Mouse (Mus musculus) heart, embryonic 14.5 days (tissue): ENCODE data around the gene Rbbp6. TPM values are rescaled to one million over a fixed set of nuclear protein-coding genes. Genes with fewer than 3 reads are reported as not detected.
A peak's percentile ranks its signal among the peaks of the same experiment; 100 is the strongest.

Experiments used
- ATAC-seq: fragments of 200-750 bp; cut with Nextera tagmentation; 2 replicates; pipeline ENCODE4 v1.8.0; 2017; ENCODE audit warnings: low read depth, moderate TSS enrichment; ENCODE audit not compliant: insufficient number of reproducible peaks, insufficient read depth, low FRiP score
- H3K27ac ChIP-seq, 2 experiments: fragments of 200-500 bp in 1 of 2; fragments of 300-500 bp in 1 of 2; sonication (generic) in 1 of 2; replicated peaks in 1 of 2; 2 replicates each; pipeline ENCODE4 v1.5.1; 2012 to 2014; ENCODE audit warnings: low read depth in 2 of 2, low read length in 2 of 2, control low read depth in 1 of 2, mild to moderate bottlenecking in 1 of 2, mixed read lengths in 1 of 2; ENCODE audit not compliant: control insufficient read depth in 1 of 2, insufficient read depth in 1 of 2
- H3K27me3 ChIP-seq: fragments of 300-500 bp; sonication (generic); 2 replicates; pipeline ENCODE4 v1.6.1; 2014; ENCODE audit warnings: mild to moderate bottlenecking, low read length, control low read depth; ENCODE audit not compliant: control insufficient read depth, insufficient read depth
- H3K36me3 ChIP-seq: fragments of 300-500 bp; sonication (generic); 2 replicates; pipeline ENCODE4 v1.6.1; 2014; ENCODE audit warnings: mild to moderate bottlenecking, control low read depth, low read length, mixed read lengths; ENCODE audit not compliant: control insufficient read depth, insufficient read depth
- H3K4me1 ChIP-seq, 2 experiments: fragments of 200-500 bp in 1 of 2; fragments of 300-500 bp in 1 of 2; sonication (generic) in 1 of 2; 2 replicates each; pipeline ENCODE4 v1.6.1; 2012 to 2014; ENCODE audit warnings: low read length in 2 of 2, control low read depth in 1 of 2, mixed read lengths in 1 of 2; ENCODE audit not compliant: control insufficient read depth in 2 of 2, insufficient read depth in 2 of 2
- H3K4me2 ChIP-seq: fragments of 300-500 bp; sonication (generic); 2 replicates; pipeline ENCODE4 v1.6.1; 2014; ENCODE audit warnings: mild to moderate bottlenecking, low read length
- H3K4me3 ChIP-seq, 2 experiments: fragments of 200-500 bp in 1 of 2; fragments of 300-500 bp in 1 of 2; sonication (generic) in 1 of 2; 2 replicates each; pipeline ENCODE4 v1.5.1; 2012 to 2014; ENCODE audit warnings: low read length in 2 of 2, mild to moderate bottlenecking in 2 of 2, control low read depth in 1 of 2, low read depth in 1 of 2, moderate library complexity in 1 of 2; ENCODE audit not compliant: control insufficient read depth in 1 of 2, insufficient read depth in 1 of 2
- H3K9ac ChIP-seq: fragments of 300-500 bp; sonication (generic); 2 replicates; pipeline ENCODE4 v1.6.1; 2014; ENCODE audit warnings: mild to moderate bottlenecking, low read length
- H3K9me3 ChIP-seq: fragments of 300-500 bp; sonication (generic); 2 replicates; pipeline ENCODE4 v1.6.1; 2016; ENCODE audit warnings: low read length, control low read depth; ENCODE audit not compliant: control insufficient read depth
- WGBS: fragments of 180-500 bp; shearing (Covaris S2); extraction: QIAGEN DNeasy Blood & Tissue Kit; methylation state at CpG from one replicate; pipeline ENCODE4 v1.1.7; 2014; 5-methylcytosine and 5-hydroxymethylcytosine counted together
- polyA plus RNA-seq: library from polyadenylated mRNA; unstranded; fragments of >200 nt; fragmentation: Nextera tagmentation; extraction: Ambion mirVana; gene quantifications from 2 replicates; pipeline ENCODE4 v1.2.1, GENCODE M21; 2014

The Rbbp6 gene
- polyA plus RNA-seq, 1 experiment from 2014 or later: 23.8 TPM

GRCm38 (mm10) chr7:123030295-123030694 is 64.8 kb downstream of the Rbbp6 start:
- H3K9me3 ChIP-seq: peaks cover 3% of the 10 kb centered on the region; the same call in 1 of the 2 replicates
- ATAC-seq: no peak
- 26% methylated on average over 13 of the region's 13 CpGs for WGBS
- H3K36me3 ChIP-seq: no peaks in the 10 kb centered on the region
- H3K27ac ChIP-seq: no peak overlapping the region
- no peaks in the 10 kb centered on the region for H3K27me3 ChIP-seq
- H3K4me3 ChIP-seq: peak overlapping the region; percentile 38 to 42
- peaks cover 5 to 8% of the 10 kb centered on the region in 2 experiments for H3K4me1 ChIP-seq
- H3K4me2 ChIP-seq: peak overlapping the region; percentile 90
- H3K9ac ChIP-seq: peak overlapping the region; percentile 64

GRCm38 (mm10) chr7:123030709-123031181 is 65.3 kb downstream of the Rbbp6 start:
- WGBS: 2% methylated on average over 20 of the region's 21 CpGs
- Histone ChIP-seq H3K4me1 (peaks cover 5 to 8% of the 10 kb centered on the region in 2 experiments), H3K4me3 (peak overlapping the region; percentile 38 to 42), H3K36me3 (no peaks in the 10 kb centered on the region), H3K9me3 (peaks cover 3% of the 10 kb centered on the region; the same call in 1 of the 2 replicates), H3K4me2 (peak overlapping the region; percentile 90), H3K27me3 (no peaks in the 10 kb centered on the region), H3K9ac (peak overlapping the region; percentile 64), H3K27ac (no peak overlapping the region)
- ATAC-seq: no peak; the same call in 1 of the 2 replicates

GRCm38 (mm10) chr7:123031211-123031743 is 65.8 kb downstream of the Rbbp6 start:
- Histone ChIP-seq H3K4me2 (peak overlapping the region; percentile 90), H3K4me1 (peaks cover 5 to 8% of the 10 kb centered on the region in 2 experiments), H3K27ac (no peak overlapping the region), H3K27me3 (no peaks in the 10 kb centered on the region), H3K4me3 (peak overlapping the region; percentile 34 to 42), H3K36me3 (no peaks in the 10 kb centered on the region), H3K9ac (peak overlapping the region; percentile 64), H3K9me3 (peaks cover 3% of the 10 kb centered on the region; the same call in 1 of the 2 replicates)
- ATAC-seq: peak; percentile 27; the same call in 1 of the 2 replicates
- whole genome bisulfite sequencing: 3% methylated on average over 12 of the region's 12 CpGs

- no peaks in the 10 kb centered on the region for H3K36me3 ChIP-seq
- H3K4me3 ChIP-seq: no peak overlapping the region
- 0 out of 2 replicates have a peak, but pooled peaks cover 2% of the 10 kb centered on the region for H3K9me3 ChIP-seq
- no peak overlapping the region for H3K4me2 ChIP-seq
- H3K9ac ChIP-seq: no peak overlapping the region
- no peak for ATAC-seq
- no peaks in the 10 kb centered on the region for H3K27me3 ChIP-seq
- no peak overlapping the region for H3K27ac ChIP-seq
- peaks cover 5 to 8% of the 10 kb centered on the region in 2 experiments for H3K4me1 ChIP-seq
- WGBS: 29% methylated on average over 8 of the region's 8 CpGs
Observed at GRCm38 (mm10) chr7:123035314-123035713, 69.8 kb downstream of the Rbbp6 start.

- Histone ChIP-seq H3K4me1 (no peaks in the 10 kb centered on the region; a peak in 2 of 4 replicates), H3K4me2 (no peak overlapping the region)
- no peak for ATAC-seq
Observed at GRCm38 (mm10) chr7:123039302-123039701, 73.8 kb downstream of the Rbbp6 start.

GRCm38 (mm10) chr7:123045146-123045545 is 79.7 kb downstream of the Rbbp6 start:
- no peak overlapping the region for H3K9ac ChIP-seq
- H3K9me3 ChIP-seq: 0 out of 2 replicates have a peak, but pooled peaks cover 4% of the 10 kb centered on the region
- WGBS: 96% methylated on average over 3 of the region's 3 CpGs
- ATAC-seq: no peak
- peaks cover 8 to 15% of the 10 kb centered on the region in 2 experiments for H3K4me1 ChIP-seq
- H3K27me3 ChIP-seq: peaks cover 5% of the 10 kb centered on the region; the same call in 1 of the 2 replicates
- H3K4me2 ChIP-seq: no peak overlapping the region
- no peaks in the 10 kb centered on the region for H3K36me3 ChIP-seq
- no peak overlapping the region for H3K27ac ChIP-seq
- no peak overlapping the region for H3K4me3 ChIP-seq

More at GRCm38 (mm10) chr7:123039302-123039701, 73.8 kb downstream of the Rbbp6 start:
- H3K27ac ChIP-seq: no peak overlapping the region
- 0 out of 2 replicates have a peak, but pooled peaks cover 2% of the 10 kb centered on the region for H3K9me3 ChIP-seq
- no peaks in the 10 kb centered on the region; the same call in 1 of the 2 replicates for H3K27me3 ChIP-seq
- no peak overlapping the region for H3K9ac ChIP-seq
- H3K4me3 ChIP-seq: no peak overlapping the region
- H3K36me3 ChIP-seq: no peaks in the 10 kb centered on the region

- H3K4me2 ChIP-seq: peak overlapping the region; percentile 58
- 10% methylated on average over 13 of the region's 13 CpGs for WGBS
Observed at GRCm38 (mm10) chr7:123046473-123047091, 81.1 kb downstream of the Rbbp6 start.

More at GRCm38 (mm10) chr7:123046473-123047091, 81.1 kb downstream of the Rbbp6 start:
- 0 out of 2 replicates have a peak overlapping the region, but pooled peaks have one; percentile 36 for H3K9ac ChIP-seq
- H3K27ac ChIP-seq: peak overlapping the region; percentile 54 to 84
- H3K9me3 ChIP-seq: 0 out of 2 replicates have a peak, but pooled peaks cover 6% of the 10 kb centered on the region
- H3K27me3 ChIP-seq: peaks cover 5% of the 10 kb centered on the region; the same call in 1 of the 2 replicates
- ATAC-seq: peak; percentile 89
- H3K4me3 ChIP-seq: peak overlapping the region; percentile 2 to 26
- H3K36me3 ChIP-seq: no peaks in the 10 kb centered on the region
- peaks cover 8 to 15% of the 10 kb centered on the region in 2 experiments for H3K4me1 ChIP-seq
